Mouse (Mus musculus) small intestine, adult 2 months (tissue): Measurements from ENCODE around the gene Sacm1l.

Source experiments
- CTCF ChIP-seq: fragments of 200-500 bp; IDR thresholded peaks from 2 replicates; pipeline ENCODE4 v1.5.1; 2012; ENCODE audit warnings: low read depth, mild to moderate bottlenecking, control low read depth, inconsistent platforms, low read length, moderate library complexity, mixed read lengths; ENCODE audit not compliant: insufficient replicate concordance, insufficient read length; ENCODE audit errors: extremely low read depth
- POLR2A ChIP-seq: fragments of 200-500 bp; IDR thresholded peaks from 2 replicates; pipeline ENCODE4 v1.6.1; 2012; ENCODE audit warnings: low read depth, mild to moderate bottlenecking, control low read depth, inconsistent platforms, low read length, moderate library complexity

- no peak for TF ChIP-seq CTCF
- no peak for TF ChIP-seq POLR2A
These were observed 90.9 kb downstream of the Sacm1l start for GRCm38 (mm10) chr9:123620311-123621098.
